Mouse (Mus musculus): ENCODE results near the gene Eva1c. TPM values are rescaled to one million over a fixed set of nuclear protein-coding genes. Genes with fewer than 3 reads are reported as not detected.
"Not testable (repeated sequence)": the region's sequence is repeated elsewhere in the genome, so short reads cannot be mapped to it uniquely, and the experiment has no call there.

Gene Eva1c
- total RNA-seq (2022), result 1 to 10 TPM; 1.9 to 3.8 (median 2.6) TPM

DNA sequence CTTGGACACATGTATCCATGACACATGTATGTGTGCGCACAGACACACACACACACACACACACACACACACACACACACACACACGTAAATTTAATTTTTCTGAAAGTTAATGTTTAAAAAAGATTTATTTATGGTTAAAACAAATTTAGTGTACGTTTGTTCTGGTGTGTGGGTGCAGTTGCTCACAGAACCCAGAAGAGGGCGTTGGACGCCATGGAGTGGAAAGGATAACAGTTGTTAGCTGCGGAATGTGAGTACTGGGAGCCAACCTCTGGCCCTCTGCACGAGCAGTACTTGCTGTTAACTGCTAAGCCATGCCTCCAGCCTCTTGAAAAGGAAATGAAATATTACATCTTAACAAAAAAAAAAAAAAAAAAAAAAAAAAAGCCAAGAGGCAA, at the start of gene Eva1c:
Eva1c (plus strand) TSS at position 263 of the 400 bp plus-strand sequence.
- no peak for DNase-seq (ENCODE audit: low spot score in 2 of 2)

DNA sequence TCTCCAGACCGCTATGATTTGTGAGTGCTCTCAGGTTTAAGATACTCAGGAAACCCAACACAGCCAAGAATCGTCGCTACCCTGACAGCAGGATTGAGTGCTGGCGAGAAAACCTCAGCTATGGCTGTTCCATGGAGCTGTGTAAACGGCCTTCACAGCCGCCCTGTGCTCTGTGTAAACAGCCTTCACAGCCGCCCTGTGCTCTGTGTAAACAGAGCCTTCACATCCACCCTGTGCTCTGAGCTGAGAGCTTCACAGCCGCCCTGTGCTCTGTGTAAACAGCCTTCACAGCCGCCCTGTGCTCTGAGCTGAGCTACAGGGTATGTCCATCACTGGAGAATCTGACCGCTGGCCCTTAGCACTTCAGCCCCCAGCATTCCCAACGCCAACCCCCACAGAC, 46.7 kb upstream of the Eva1c start:
- no peak for DNase-seq (ENCODE audit: low spot score in 2 of 2)

DNA sequence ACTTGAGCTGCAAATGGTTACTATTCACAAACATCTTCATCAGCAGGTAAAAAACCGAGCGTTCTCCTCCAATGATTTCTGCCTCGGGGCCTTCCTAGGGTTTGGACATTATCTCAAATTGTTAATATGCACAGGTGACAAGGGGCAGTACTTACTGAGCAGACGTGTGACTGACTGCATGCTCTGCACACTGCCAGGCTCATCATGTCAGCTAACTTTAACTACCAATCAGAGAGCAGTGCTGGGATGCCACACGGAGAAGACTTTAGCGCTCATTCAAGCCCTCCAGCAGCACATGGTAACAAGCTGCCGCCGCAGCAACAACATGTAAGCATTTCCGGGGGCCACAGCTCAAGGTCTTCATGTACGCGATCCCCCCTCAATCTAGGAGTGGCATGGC, 43.2 kb upstream of the Eva1c start:
- DNase-seq (ENCODE audit: low spot score in 2 of 2), result no peak

DNA sequence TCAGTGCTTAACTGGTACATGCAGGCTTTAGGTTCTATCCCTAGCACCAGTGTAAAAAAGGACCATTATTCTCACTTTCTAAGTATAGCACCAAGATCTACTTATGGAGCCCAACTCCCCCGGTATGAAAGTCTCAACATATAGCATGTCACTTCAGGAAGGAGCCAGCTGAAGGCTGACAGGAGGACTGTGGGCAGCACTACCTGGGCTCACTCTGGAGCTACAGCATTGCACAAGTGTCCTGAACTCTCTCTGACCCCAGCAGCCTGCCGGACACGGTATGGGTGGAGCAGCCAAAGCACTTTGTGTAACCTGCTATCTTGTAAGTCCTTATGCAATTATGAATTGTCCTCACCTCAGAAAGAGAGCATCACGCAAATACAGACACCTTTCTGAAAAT, 41.3 kb upstream of the Eva1c start:
- DNase-seq (ENCODE audit: low spot score in 2 of 2), result no peak

DNA sequence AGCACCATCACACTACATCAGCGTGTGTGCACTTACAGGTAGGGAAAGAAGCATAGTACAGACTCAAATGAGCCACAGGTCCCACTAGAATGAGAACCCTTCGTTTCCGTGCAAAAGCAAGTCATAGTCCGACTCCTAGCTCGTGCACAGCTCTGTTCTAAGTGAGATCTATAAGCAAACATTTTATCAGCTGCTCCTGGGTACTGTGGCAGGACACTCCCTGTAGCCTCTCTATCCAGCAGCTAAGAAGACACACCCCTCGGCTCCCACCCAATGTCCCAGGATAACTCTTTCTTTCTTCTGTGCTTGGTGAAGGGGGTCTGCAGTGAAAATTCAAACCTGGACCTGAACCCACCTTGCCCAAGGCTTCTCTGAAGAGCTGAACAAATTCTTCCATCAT, 37.9 kb upstream of the Eva1c start:
- DNase-seq (ENCODE audit: low spot score in 2 of 2), result no peak

DNA sequence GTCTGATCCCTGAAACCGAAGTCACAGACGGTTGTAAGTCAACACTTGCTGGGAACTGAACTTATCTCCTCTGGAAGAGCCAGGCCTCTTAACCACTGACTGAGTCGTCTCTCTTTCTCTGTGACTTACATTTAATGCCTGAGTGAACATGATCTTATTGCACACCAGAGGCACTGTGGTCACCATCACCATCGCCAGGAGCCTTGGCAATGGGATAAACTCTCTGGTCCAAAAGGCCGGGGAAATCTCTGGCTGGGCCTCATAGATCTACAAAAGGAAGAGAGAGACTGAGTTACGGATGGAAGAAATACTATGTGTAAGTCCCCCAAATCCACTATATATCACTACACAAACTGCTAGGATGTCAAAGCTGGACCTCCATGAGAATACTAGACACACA, 35.6 kb upstream of the Eva1c start:
- DNase-seq (ENCODE audit: low spot score in 2 of 2), result no peak

DNA sequence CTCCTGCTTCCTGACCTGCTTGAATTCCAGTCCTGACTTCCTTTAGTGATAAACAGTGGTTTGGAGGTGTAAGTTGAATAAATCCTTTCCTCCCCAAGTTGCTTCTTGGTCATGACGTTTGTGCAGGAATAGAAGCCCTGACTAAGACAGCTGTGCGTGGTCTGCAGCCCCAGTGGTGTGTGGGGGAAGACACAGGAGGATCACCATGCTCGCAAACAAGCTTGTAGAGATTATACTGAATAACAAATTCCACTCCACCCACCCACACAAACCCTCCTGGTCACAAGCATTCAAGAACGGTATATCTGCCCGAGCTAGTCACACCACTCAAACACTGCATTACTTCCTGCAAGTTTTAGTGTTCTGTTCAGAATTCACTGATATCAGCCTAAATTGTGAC, 34.5 kb upstream of the Eva1c start:
- DNase-seq (ENCODE audit: low spot score in 2 of 2), result no peak

DNA sequence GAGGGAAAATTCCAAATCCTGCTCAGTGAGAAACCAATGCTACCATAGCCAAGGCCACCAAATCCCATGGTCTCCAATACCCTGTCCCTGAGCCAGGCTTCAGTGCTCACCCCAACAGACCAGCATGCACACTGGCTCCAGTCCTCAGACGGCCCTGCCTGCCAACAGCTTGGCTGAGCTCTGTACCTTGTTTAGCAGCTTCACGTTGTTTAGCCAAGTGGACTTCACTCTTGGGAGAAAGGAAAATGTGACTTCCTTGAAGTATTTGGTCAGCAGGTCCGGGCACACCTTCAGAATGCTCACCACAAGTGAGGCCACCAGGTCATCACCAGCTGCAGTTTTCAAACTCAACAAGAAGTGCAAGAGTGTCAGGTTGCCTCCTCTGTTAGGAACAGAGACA, 34.0 kb upstream of the Eva1c start:
- no peak for DNase-seq (ENCODE audit: low spot score in 2 of 2)

DNA sequence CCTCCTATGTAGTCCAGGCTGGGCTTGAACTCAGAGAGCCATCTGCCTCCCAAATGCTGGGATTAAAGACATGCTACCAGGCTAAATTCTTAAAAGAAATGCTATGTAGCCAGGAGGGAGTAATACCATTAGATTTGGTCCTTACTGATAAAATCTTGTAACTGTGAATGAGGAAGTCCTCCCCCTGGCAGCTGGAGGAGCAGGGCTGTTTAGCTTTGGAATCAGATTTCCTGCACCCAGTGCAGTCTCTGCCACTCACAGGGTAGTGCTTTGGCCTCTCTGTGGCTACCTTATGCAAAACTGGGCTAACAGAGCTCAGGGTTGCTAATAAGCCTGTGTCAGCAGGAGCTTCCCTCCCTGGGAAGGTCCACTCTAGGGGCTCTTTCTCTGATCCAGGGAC, 31.8 kb upstream of the Eva1c start:
- DNase-seq (ENCODE audit: low spot score in 2 of 2), result no peak

DNA sequence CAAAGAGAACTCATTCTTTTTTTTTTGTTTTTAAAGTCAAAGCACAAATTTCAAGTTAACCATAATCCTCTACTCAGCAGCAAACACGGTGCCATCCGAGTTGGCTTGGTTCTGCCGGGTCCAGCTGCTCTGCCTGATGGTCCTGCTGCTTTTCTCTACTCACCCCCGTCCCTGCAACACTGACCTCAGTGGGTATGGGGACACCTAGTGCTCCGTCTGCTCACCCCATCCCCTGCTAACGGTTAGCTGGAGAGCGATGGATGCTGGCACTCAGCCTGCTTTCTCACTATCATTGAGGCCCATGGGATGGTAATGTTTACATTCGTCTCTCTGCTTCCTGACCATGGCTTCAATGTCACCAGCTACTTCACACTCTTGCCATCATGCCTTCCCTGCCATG, 28.1 kb upstream of the Eva1c start:
- DNase-seq (ENCODE audit: low spot score in 2 of 2), result no peak

DNA sequence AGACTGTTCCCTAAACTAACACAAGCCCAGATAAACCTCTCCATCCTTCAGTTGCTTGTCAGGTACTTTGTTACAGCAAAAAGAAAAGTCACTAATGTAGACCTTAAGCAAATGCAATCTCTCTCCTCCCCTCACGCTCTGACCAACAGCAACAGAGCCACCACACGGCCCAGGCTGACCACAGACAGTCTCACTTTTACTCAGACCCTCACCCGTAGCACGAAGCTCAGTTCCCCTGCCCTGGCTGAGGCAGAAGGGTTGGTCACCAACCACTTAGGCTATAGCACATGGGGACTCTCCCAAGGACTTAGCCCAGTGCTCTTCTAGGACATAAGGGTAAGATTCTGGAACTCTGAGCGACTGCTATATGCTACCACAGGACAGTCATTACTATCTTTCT, 27.7 kb upstream of the Eva1c start:
- no peak for DNase-seq (ENCODE audit: low spot score in 2 of 2)

DNA sequence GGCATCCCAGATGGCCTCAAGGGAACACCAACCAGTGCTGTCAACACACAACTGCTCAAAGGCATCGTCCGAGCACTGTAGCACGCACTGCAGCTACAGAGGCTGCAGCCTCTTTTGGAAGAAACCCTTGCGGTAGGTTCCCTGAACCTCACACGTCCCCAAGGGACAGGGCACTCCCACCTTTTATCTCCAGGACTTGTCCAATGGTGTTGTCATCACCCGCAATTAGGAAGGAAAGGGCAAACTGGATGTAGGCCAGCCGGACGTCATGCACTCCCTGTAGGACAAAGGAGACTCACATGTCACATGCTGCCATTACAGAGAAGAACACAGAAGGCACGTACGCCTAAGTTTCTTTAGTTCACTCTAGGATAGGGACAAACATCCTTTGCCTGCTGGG, 26.7 kb upstream of the Eva1c start:
- no peak for DNase-seq (ENCODE audit: low spot score in 2 of 2)

DNA sequence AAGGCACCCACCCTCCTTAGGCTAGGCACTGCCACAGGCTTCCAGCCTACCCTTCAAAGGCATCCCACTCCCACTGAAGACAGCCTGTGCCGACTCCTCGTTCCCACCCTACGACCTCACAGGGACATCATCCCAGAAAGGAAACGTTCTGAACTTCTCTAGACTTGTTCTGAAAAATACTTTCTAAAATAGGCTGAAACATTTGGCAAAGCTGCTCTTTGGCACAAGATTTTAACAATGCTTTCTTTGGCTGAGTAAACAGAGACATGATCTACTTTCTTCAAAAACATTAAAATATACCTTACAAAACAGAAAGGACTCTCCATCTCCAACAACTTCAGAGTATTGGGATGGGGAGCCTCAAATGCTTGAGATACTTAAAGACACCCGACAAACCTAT, 25.3 kb upstream of the Eva1c start:
- DNase-seq (ENCODE audit: low spot score in 2 of 2), result no peak

DNA sequence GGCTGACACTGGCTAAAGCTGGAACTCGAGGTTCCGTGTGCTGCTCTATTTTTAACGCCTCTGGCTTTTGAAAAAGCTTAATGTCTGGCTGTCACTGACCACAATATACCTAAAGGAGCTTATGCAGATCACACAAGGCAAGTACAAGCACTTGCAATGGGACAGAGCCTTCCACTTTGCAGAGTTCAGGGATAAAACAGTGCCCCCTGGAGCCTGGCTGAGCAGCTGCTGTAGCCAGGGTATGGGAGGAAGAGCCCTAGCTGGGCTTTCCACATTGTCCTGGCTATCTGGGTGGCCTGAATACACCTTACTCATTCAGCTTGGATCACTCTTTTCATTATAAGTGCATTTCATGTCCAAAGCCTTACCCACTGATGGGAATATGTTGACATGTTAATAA, 24.6 kb upstream of the Eva1c start:
- no peak for DNase-seq (ENCODE audit: low spot score in 2 of 2)

DNA sequence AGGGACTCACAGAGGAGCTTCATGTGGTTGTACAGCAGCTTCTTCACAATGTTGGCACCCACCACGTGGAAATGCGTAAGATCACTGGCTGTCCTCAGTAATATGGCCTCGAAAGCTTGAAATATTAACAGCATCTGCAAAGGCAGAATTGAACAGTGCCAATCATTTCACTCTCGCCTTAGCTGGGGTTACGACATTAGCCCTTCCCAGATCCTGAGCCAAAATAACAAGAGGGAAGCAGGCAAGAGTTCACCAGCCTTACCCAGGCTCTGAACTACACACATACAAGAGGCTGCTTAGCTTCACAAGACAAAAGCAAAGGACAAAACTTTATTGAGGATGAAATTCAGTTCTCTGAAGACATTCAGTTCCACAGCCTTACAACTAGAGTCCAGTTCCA, 22.1 kb upstream of the Eva1c start:
- DNase-seq (ENCODE audit: low spot score in 2 of 2), result no peak

DNA sequence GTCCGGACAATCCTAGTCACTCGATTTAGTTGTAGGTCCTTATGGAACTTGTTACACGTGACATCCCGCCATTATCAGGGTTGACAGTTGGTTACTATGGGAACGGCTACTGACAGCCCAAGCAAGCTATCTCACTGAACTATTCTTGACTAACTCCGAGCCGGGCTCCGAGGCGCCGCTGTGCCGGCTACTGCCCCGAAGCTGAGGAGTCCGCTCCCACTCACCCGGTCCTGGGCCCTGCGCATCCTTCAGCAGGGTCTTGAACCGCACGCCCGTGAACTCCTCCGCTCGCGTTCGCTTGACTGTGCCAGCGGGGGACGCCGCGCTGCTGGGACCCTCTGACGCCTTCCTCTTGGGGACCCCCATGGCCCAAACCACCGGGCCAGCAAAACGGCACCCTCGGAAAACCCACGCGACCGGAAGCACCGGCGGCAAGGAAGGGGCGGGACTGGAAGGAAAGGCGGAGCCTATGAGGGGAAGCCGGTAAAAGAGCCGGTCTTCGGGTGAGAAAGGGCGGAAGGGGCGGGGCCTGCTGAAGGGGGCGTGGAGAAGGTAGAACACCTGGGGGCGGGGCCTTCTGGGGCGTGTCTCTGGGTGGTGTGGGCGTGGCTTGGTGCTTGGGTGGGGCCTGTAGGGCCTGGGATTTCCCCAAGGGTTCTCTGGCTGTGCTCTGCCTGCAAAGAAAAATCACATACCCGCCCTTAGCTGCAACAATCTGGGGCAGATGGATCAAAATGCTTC, 16.4 kb upstream of the Eva1c start, which contains the start of gene Urb1:
Urb1 (minus strand) TSS at position 439 of the 741 bp plus-strand sequence.
- peak; percentile 97 for DNase-seq (ENCODE audit: low spot score in 2 of 2)

DNA sequence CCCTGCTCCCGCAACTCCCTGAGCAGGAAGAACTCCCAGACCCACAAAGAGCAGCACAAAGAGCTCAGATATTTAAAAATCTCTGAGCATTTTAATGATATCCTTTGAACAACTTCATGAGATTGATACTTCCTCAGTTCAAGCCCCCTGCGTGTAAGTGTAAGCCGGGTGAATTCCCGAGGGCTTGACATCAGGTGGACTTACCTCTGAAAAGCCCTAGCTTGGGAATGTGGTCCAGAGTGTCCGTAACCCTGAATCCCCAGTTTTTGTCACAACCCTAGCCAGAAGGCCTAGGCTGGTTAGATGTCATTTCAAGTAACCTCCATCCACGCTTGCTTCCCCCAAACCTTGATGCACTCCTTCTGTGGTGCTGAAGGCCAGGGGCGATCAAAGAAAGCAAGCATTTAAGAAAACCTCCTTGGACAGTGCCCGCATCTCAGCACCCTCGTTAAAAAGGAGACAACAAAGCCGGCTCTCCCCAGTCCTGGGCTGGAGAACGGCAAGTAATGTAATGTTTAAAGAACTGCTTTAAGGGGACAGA, 15.7 kb upstream of the Eva1c start:
- no peak for DNase-seq (ENCODE audit: low spot score in 2 of 2)

DNA sequence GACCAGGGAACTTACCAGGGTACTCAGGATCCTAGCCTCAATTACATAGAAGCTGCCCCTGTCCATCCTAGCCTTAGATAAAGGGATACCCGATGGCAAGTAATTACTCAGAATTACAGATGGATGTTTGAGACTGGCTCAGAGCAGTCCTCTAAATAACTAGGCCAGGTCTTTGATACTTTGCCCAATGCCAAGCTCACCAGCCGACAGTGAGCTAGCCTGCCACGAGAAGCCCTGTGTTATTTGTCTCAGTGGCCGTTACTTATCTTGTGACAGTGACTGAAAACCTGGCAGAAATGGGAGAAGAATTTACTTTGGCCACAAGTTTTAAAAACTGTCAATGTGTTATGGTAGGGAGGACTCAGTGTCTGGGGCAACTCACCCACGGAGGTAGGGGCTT, 14.4 kb upstream of the Eva1c start:
- no peak for DNase-seq (ENCODE audit: low spot score in 2 of 2)

DNA sequence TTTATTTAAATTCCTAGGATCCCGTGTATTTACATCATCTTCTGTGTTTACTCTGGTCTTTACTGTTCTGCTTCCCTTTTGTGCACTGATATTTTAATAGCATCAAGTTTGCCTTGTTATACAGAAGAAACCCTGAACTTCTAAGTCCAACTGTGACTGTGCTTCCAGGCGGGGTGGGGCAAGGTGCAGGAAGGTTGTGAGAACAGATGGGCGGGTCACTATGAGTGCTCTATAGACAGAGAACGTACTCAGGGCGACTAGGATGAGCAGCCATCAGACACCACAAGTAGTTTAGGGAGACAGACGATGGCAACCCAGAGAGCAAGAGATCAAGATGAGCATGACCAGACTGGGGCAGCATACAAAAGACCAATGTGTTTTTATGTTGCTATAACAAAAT, 6.2 kb upstream of the Eva1c start:
- DNase-seq (ENCODE audit: low spot score in 2 of 2), result no peak

DNA sequence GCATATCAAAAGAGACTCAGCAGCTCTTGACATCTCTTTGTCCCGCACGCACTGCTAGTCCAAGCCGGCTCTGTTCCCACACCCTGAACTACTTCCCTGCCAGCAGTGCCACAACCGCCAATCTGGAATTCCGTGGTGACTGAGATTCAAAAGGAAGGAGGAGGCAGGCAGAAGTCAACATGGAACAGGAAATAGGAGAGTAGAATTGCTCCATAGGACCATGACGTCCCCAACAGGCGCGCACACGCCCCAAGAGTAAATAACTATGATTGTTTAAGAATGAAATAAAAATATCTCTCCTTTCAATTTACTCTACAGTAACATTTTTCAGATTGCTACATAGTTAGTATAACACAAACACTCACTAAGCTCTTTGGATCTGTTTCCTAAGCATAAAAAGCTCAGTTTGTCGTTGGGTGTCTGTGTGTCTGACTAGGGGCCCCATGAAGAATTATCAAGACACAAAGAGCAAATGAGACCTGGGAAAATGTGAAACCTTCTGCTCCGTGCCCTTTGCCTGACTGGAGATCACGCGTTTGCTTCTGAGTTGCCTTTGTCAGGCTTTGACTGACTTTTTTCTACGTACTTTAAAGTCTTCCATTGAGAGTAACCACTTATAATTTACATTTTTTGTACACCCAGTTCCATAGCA, 5.3 kb upstream of the Eva1c start:
- DNase-seq (ENCODE audit: low spot score in 2 of 2), result no peak

DNA sequence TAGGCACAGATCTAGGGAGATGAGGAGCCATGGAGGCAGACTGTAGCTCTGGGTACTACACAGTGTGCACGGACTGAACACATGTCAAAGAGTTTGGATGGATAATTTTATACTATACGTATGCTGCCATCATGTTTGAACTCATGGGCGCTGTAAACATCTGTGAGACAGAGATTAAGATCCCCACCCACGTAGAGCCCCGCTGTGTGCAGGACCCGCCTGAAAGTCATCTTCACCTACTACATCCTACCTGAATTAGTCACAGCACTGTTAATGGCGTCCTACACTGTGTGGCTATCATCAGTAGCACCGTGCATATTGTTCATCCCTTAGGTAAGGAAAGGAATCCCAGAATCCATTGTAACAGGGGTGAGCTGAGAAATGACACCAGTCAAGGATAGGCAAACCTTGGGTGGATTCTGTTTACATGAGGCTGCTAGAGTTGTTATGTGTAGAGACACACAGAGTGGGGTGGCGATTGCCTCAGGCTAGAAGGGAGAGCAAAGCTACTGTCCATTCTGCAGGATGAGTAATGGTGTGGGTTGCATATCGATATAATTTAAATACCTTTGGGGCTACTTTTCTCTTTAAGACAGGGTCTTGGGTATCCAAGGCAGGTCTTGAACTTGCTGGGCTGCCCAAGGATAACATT, 4.1 kb upstream of the Eva1c start:
- DNase-seq (ENCODE audit: low spot score in 2 of 2), result no peak

DNA sequence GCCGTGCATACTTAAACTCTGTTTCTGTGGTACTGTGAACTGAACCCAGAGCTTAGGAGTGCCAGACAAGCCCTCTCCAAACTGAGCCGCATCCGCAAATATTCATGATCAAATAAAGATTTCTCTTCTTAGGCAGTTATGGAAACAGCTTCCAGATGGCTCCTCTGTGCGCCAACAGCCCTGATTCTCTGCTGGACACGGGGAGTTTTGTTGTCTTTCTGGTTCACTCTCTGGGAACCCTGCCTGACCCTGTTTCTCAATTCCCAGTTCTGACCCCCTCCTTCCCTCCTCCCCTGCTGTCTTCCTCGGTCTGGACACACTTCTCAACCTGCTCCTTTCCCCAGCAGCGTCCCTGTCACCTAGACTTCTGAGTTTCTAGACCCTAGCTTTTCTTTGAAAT, 3.5 kb upstream of the Eva1c start:
- DNase-seq (ENCODE audit: low spot score in 2 of 2), result no peak

DNA sequence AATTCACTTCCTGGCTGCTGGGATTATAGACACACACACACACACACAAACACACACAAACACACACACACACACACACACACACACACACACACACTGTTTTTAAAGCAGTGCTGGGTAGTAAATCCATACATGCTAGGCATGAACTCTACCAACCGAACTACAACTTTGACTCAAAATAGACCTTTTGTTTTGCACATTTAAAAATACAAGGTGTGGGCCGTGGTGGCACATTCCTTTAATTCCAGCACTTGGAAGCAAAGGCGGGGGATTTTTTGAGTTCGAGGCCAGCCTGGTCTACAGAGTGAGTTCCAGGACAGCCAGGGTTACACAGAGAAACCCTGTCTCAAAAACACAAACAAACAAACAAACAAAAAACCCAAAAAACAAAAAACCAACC, 2.5 kb upstream of the Eva1c start:
- not testable (repeated sequence) for DNase-seq (ENCODE audit: low spot score in 2 of 2)

Data from layer of hippocampus, adult 8-10 months (tissue).